Mouse (Mus musculus) gastrocnemius, postnatal 14 days (tissue): ENCODE data around the gene Umad1. TPM values are rescaled to one million over a fixed set of nuclear protein-coding genes. Genes with fewer than 3 reads are reported as not detected.
"Not testable (repeated sequence)": the region's sequence is repeated elsewhere in the genome, so short reads cannot be mapped to it uniquely, and the experiment has no call there.

ENCODE experiments used
- DNase-seq: peaks from one replicate; pipeline ENCODE4 v3.0.0; 2021; ENCODE audit warnings: mixed read lengths
- intact Hi-C: fragments of 180-260 bp; cut with DNase I; formaldehyde crosslinking; loops from one replicate; pipeline ENCODE4 v1.15.1; 2025; ENCODE audit warnings: low total_unique reads
- total RNA-seq, 2 experiments: library from RNA; stranded (reverse); gene quantifications; 2 replicates each; pipeline ENCODE4 v1.2.3; 2021

Umad1 gene
- total RNA-seq, 2 experiments from 2014 or later: 10.1 to 10.8 TPM

DNA sequence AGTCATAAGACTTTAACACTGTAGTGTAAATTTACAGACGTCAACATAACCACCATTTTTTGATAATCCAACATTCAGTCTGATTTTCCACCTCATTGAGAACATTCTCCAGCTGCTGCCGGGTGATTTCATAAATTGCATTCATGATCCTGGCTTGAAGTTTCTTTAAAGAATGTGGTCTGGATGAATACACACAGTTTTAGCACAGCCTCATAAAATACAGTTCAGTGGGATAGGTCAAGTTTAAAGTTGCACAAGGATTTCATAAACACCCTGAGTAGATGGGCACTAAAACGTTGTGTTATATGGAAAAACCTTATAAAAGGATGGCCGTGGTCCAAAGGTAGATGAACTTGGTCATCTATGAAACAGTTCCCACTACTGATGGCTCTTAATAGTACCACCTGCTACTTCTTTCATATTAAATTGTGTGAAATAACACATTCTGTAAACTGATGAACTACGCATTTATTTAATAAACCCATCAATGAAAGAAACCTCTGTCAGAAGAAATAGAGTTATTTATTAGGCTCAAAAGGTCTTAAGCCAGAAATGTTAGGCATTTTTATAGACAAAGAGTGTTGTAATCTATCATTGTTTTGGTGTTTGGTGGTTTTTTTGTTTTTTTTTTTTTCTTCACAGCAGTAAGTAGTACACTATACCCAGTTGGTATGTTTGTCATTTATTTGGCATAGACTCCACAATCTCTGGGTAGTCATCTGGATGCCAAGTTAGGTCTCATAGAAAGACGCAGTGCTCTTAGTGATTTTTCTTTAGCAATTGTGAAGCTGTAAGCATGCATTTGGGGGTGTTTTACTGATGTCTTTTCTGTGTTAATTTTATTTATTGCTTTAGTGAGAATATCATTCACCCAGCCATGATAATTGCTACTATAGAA is 49.0 kb downstream of the Umad1 start:
- DNase-seq: no peak
- intact Hi-C loops: no loop called here

DNA sequence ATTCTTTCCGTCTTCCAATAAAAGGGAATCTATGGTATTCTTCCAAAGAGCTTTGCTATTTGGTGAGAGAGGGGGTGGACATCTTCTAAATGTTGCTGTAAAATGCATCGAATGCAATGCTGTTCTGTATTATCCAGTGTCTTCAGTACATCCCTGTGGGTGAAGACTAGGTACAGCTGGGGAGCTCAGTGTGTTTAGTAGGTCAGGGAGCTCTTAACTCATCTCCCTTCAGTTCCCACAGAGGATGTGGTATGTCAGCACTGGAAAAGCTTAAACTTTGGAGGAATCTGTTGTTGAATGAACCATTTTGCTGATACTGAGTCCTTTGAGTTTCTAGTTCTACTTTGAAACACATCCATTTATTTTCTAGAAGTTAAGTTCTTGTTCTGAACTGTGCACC is 53.5 kb downstream of the Umad1 start:
- intact Hi-C loops: no loop called here
- DNase-seq: no peak

DNA sequence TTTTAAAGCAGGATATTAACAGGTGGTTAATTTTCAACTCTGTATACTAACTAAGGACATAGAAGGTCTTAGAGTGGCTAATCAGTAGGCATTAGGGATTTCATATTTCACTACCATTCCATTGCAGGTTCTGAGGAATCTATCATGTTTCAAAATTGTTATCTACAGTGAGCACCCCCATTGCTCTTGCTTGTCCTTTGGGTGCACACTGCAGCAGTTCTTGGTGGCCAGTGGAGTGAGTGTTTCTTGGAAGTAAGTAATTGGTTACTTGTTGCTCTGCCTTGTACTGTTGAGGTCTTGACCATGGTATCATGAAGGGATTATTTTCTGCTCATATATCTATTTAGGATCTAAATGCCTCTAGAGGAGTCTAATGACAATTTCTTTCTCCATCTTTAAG is 57.1 kb downstream of the Umad1 start:
- intact Hi-C loops: no loop called here
- DNase-seq: no peak

DNA sequence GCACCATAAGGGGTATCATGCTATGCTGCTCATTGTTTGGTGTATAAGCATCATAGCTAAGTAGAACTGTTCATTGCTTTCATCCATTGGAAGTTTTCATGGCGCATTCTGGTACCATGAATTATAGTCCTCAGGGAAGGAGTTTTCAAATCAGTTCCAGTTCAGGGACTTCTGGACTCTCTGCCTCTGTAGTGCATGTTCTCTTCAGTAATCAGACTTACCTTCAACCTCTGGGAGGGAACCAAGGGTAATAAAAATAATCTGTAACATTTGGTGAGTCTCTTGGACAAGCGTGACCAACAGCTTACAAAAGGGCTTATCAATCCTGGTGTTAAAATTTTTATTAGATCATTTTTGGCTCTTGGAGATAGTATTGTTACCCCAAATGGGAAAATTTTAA is 60.5 kb downstream of the Umad1 start:
- no peak for DNase-seq
- intact Hi-C loops: no loop called here

DNA sequence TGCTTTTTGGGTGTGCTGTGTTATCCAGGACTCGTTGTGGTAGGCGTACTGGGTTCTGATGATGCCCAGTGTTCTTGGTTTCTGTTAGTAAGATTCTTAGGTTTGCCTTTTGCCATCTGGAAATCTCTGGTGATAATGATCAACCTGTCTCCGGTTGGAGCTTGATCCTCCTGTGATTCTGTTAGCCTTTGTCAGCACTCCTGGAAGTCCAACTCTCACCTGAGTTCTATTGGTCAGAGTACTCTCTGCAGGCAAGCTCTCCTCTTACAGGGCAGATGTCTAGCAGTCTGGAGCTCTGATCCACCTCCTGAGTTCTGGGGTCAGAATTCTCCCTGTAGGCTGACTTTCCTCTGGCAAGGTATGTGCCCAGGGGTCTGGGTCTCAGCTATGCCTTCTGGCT is 72.4 kb downstream of the Umad1 start:
- intact Hi-C loops, DNase-seq: not testable (repeated sequence)

DNA sequence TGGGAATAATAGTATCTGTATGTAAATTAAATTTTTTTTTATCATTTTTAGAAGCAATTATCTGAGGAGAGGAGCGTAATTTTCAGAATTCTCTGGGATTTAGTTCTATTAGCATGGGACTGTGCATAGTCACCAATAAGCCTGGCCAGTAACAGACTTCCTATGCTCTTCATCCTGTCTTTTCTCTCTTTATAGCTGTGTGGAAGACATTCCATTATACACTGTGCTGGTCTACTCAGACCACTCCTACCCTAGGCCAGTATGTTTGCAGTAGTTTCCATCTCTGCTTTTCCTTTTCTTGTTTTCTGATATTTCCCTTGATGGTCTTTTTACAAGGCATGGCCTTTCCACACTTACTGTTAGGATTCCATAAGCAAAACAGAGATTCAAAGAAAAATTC is 74.3 kb downstream of the Umad1 start:
- intact Hi-C loops: no loop called here
- DNase-seq: no peak

DNA sequence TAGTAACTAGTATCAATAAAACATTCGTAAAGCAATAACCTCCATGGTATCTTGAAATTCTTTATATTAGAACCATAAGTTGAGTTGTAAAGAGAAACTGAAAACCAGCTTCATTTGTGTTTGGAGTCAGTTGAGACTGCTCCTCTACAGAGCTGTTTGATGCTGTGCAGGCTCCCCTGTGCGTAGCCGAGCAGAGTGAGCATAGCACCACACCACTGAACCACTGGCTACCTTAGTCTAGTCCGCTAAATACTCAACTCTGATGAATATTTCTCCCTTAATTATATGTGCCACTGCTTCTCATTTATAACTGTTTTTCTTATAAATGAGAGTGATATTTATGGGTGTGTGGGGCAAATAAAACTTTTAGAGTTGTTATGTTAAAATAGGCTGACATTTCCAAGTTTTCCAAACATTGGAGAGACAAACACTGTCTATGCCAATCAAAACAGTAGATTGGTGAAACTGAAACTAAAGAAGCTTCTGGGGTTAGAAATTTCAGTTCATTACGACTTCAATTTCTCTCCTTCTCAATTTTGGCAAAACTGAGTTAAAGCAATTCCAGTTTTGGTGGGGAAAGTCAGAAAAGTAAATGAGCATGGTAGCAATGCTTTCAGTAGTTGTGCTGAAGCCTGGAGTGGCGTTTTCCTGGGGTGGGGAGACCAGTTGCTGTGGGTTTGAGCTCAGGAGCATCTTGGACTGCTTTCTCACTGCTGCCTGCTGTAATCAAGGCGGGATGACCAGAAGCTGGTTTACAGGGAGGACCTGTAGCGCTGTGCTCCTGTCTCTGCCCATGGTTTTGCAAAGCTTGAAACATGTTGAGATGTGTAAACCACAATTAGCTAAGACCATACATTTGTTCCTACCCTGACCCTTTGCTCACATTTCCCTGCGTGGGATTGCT is 77.7 kb downstream of the Umad1 start:
- no peak for DNase-seq
- intact Hi-C loops: no loop called here

DNA sequence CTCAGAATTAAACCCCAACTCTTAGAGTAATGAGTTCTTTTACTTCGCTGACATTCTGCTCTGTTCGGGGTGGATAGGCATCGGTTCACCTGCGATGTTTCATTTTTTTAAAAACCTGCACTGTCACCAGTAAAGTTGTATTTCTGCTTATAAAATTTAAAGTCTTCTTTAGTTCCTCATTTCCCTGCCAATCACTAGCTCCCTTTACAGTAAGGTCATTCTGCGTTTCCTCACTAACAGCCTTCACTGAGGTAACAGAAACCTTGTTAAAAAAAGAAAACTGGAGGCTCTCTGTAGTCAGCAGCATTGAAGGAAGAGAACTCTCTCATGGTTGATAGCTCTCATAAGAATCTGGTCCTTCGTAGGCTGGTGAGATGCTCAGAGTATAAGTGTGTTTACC is 80.4 kb downstream of the Umad1 start:
- intact Hi-C loops: no loop called here
- DNase-seq: no peak

DNA sequence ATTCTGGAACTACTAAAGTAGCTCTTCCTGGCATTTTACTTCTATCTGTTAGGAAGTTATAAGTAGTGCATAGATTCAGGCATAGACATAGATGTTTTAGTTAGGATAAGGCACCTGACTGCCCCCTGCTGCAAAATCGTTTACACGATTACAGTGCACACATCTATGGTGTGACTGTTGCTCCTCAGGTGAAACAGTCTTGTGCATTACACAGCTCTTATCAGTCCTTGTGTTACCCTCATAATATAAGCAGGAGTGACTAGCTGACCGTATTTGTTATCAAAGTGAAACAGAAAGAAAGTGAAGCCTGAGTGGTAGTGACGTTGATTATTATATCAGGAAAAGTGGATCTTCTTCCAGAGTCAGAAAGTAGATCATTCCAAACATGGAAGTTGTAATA is 84.2 kb downstream of the Umad1 start:
- DNase-seq: no peak
- intact Hi-C loops: no loop called here

DNA sequence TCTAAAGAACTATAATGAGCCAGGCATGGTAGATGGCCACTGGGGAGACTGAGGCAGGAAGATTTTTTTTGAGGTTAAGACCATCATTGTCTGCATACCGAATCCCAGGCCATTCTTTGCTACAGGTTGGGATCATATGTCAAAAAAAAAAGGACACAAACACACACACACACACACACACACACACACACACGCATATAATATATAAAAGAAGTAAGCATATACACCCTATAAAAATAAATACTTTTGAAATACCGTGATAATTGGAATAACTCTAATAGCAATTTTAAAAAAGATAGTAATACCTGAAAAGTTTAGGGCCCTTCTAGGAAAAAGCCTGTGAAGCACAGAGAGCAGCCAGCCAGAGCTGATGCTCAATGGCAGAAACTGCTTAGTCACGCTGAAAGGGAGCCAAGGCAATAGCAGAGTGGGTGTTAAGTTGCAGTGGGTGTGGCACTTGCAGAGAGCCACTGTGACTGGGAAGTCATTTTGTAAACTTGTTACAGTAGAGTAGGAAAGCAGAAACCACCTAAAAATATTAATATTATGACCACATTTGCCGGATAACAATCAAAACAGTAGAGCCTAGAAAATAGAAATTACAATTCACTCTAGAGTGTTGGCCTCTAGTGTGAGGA is 86.2 kb downstream of the Umad1 start:
- intact Hi-C loops: no loop called here
- peak; percentile 73 for DNase-seq

DNA sequence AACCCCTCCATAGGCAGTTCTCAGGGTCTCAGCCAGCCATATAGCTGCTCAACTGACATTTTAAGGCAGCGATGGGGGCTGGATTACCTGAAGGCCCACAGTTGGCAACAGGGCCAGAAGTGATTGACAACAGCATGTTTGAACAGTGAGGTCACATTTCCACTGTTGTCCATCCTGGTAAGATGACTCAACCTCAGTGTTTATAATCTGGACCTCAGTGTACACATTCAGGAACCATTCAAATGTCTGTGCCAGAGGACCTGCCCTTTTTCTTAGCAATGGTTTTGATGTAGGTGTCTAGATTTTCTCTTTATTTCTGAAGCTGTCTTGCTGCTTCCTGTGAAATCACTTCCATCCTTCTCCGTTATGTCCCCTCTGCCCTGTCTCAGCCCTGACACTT is 88.1 kb downstream of the Umad1 start:
- DNase-seq: no peak
- intact Hi-C loops: no loop called here

DNA sequence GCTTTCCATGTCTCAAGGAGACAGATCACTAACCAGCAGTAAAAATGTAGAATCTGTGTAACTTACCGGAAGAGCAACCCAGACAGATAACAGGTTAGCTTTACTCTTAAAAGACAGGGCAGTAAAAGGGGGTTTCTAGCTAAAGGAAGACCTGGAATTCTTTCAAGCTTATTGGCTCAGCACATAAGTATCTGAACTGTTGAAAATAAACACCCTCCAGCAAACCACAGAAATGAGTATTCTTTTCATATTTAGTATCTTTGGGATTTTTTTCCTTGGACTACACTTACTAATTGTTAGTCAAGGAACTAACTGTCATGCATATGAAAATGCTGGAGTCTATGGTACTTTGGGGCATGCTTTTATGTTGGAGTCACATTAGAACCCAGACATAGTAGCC is 89.3 kb downstream of the Umad1 start:
- intact Hi-C loops: no loop called here
- no peak for DNase-seq

DNA sequence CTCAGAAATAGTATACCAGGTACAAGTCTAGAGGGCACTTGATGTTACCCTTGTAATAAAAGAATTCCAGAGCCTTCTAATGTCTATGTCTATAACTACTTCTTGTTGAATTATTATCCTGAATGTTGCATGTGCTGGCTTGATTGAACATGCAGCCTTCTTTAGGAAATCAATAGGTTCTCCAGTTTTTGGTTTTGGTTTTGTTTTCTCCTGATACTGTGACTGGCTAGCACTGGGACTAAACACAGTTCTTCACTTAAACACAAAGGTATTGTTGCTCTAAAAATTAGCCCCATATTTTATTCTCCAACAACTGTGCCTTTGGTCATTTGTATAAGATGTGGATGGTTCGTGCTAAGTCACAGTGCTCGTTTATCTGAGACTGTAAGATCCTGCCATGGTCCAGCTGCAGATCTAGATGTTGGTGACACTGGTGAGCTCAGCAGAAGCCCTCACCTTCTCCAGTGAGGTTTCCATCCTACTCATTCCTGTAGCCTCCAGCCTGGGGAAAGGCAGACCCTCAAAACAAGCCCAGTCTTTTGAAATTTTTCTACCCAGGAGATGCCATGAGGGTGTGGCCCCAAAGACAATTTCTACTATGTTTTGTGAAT is 90.1 kb downstream of the Umad1 start:
- intact Hi-C loops: no loop called here
- DNase-seq: no peak

DNA sequence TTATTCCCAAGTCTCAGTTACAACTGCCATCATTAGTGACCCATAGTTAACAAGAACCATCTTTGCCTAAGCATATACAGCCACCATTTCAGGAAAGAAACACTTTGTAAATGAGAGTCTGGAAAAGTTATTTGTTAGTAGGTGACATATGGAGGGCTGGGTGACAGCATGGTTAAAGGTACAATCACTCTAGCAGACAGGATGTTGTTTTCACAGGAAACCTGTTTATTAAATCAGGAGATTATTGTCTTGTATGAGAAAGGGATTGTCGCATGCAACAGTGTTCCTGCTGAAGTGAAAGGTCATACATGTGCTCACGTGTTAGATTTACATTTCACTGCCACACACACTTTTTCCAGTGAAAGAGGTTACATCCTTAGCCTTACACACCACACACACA is 92.4 kb downstream of the Umad1 start:
- no peak for DNase-seq
- intact Hi-C loops: no loop called here

DNA sequence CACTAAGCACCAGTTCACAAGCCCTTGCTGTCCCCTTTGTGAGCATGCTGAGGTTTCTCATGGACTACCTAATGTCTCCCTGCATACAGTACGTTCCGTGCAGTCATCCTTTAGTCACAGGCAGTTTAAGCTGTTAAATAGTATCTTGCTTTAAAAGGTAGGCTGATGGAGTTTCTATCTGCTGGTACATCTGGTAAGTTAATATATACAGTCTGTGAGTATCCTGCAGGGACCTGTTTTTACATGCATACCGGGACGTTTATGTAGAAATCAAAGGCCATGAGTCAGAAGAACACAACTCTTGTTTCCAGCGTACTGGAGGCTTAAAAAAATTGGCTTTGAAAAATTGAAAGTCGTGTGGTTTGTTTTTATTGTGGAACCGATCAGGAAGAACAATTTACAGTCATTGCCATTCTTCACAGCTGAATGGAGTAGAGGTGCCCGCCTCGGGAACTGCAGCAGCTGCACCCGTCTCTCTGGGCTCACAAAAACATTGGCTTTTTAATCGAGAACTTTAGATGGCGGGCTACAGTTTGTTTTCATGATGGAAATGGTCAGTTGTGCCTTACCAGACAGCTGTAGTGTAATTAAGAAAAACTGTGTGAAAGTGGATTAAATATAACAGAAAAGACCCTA is 93.6 kb downstream of the Umad1 start:
- intact Hi-C loops: no loop called here
- DNase-seq: no peak

DNA sequence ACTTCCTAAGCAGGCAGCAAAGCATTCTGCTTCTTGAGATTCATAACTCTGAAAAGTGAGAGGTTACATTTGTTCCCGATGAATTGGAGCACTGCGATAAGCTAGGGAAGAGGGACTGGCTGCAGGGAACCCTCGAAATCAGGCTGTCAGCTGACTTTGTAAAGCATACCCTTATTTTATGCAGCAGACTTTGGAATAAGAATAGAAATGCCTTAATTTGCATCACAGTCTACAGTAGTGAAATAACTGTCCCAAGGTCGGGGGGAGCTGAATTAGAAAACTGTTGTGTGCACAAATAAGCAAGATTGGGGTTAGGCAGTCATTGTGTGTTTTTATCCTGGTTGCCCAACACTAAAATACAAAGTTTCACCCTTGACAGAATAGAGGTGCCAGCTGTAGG is 94.4 kb downstream of the Umad1 start:
- DNase-seq: no peak

DNA sequence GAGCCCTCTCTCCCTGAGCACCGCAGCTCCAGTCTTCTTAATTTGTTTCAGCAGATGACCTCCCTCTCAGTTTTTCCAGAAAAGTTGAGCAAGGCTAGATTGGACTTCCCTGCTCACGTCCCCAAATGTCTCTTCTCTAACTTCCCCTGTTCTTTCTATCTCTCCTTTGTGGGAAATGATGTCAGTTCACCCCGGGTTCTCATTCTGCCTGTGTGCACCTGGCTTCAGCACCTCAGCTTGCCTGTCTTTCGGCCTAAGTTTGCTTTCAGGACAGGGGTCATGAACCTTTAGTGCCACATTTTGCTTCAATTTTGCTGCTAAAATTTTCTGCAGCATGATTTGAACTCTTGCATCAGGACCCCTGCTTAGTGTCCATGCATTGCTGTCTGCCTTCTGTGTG is 95.8 kb downstream of the Umad1 start:
- DNase-seq: no peak
- intact Hi-C loops: no loop called here

More for the DNA sequence above, 94.4 kb downstream of the Umad1 start:
- intact Hi-C loops: no loop called here

DNA sequence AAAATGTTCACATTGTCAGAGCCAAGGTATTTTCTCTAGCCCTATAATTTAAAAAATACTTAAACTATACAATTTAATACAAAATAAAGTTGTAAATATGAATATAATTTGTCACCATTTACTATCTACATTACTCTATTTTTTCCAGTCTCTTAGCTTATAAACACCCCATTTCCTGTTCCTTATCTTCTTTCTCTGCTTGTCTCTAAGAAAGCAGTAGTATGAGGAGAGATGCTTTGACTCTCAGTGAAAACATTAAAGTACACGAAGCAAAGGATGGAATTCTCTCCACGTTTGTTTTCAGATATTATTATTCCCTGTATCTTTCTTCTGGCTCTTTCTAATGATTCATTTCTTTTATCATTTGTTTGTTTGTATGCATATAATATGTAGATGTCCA is 99.1 kb downstream of the Umad1 start:
- intact Hi-C loops: no loop called here

DNA sequence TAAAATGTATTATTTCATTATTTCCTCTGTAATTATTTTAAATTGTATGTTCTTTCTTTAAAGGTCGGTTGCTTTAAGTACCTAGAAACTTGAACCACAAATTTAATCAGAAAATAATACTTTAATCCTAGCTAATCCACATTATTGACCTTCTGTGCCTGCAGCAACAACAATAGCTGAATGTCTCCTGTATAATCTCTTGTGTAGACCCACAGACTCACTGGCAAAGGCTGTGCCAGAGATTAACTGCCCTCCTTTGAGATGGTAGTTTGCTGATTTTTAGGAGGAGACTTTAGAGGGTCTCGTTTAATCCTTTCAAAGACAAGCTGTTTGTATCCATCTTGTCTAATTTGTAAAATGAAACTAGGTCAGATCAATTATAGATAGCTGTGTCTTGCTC is 99.7 kb downstream of the Umad1 start:
- no peak for DNase-seq
- intact Hi-C loops: no loop called here

More for the DNA sequence above, 99.1 kb downstream of the Umad1 start:
- no peak for DNase-seq
